Mouse (Mus musculus): ENCODE data around the gene Parva. TPM values are rescaled to one million over a fixed set of nuclear protein-coding genes. Genes with fewer than 3 reads are reported as not detected.

Parva gene
- polyA plus RNA-seq, 1 experiment from 2014 or later: 80.2 TPM

GRCm38 (mm10) chr7:112389611-112390251 is 37.6 kb upstream of the Parva start:
- Histone ChIP-seq H3K4me2 (ENCODE audit: low read length) (no peak overlapping the region), H3K9ac (ENCODE audit: low read depth, low read length) (no peak overlapping the region), H3K36me3 (ENCODE audit: insufficient read depth, low read length) (no peaks in the 10 kb centered on the region), H3K4me1 (replicated peaks; ENCODE audit: insufficient read depth, low read length) (peaks cover 5% of the 10 kb centered on the region), H3K27me3 (ENCODE audit: insufficient read depth, low read length) (no peaks in the 10 kb centered on the region), H3K27ac (0 out of 2 replicates have a peak overlapping the region, but pooled peaks have one; percentile 42), H3K9me3 (replicated peaks; ENCODE audit: low read length) (no peaks in the 10 kb centered on the region), H3K4me3 (replicated peaks; ENCODE audit: low read depth, low read length) (no peak overlapping the region)
- no peak for ATAC-seq (replicated peaks; ENCODE audit: low FRiP score, low read depth)
- peak; percentile 55 for DNase-seq (ENCODE audit: low spot score)
- no peak for TF ChIP-seq CTCF (IDR thresholded peaks at IDR 0.05; ENCODE audit: low read depth)
- WGBS: 18% methylated on average over 6 of the region's 6 CpGs

GRCm38 (mm10) chr7:112390252-112390936 is 36.9 kb upstream of the Parva start:
- H3K4me1 ChIP-seq (replicated peaks; ENCODE audit: insufficient read depth, low read length): peaks cover 5% of the 10 kb centered on the region
- no peak overlapping the region for H3K9ac ChIP-seq (ENCODE audit: low read depth, low read length)
- ATAC-seq (replicated peaks; ENCODE audit: low FRiP score, low read depth) (no peak), DNase-seq (ENCODE audit: low spot score) (no peak)
- no peaks in the 10 kb centered on the region for H3K9me3 ChIP-seq (replicated peaks; ENCODE audit: low read length)
- peak overlapping the region; percentile 42; the same call in 1 of the 2 replicates for H3K27ac ChIP-seq
- WGBS: 31% methylated on average over 11 of the region's 11 CpGs
- H3K36me3 ChIP-seq (ENCODE audit: insufficient read depth, low read length): no peaks in the 10 kb centered on the region
- H3K4me3 ChIP-seq (replicated peaks; ENCODE audit: low read depth, low read length): no peak overlapping the region
- no peak for TF ChIP-seq CTCF (IDR thresholded peaks at IDR 0.05; ENCODE audit: low read depth)
- no peak overlapping the region for H3K4me2 ChIP-seq (ENCODE audit: low read length)
- no peaks in the 10 kb centered on the region for H3K27me3 ChIP-seq (ENCODE audit: insufficient read depth, low read length)

GRCm38 (mm10) chr7:112390937-112391605 is 36.2 kb upstream of the Parva start:
- Histone ChIP-seq H3K9ac (ENCODE audit: low read depth, low read length) (no peak overlapping the region), H3K4me1 (replicated peaks; ENCODE audit: insufficient read depth, low read length) (peaks cover 5% of the 10 kb centered on the region), H3K4me2 (ENCODE audit: low read length) (no peak overlapping the region), H3K4me3 (replicated peaks; ENCODE audit: low read depth, low read length) (no peak overlapping the region), H3K27me3 (ENCODE audit: insufficient read depth, low read length) (no peaks in the 10 kb centered on the region), H3K9me3 (replicated peaks; ENCODE audit: low read length) (no peaks in the 10 kb centered on the region), H3K27ac (peak overlapping the region; percentile 42), H3K36me3 (ENCODE audit: insufficient read depth, low read length) (no peaks in the 10 kb centered on the region)
- ATAC-seq (replicated peaks; ENCODE audit: low FRiP score, low read depth): no peak; the same call in 1 of the 2 replicates
- TF ChIP-seq CTCF (IDR thresholded peaks at IDR 0.05; ENCODE audit: low read depth): no peak
- WGBS: 22% methylated on average over 6 of the region's 6 CpGs
- peak; percentile 50 for DNase-seq (ENCODE audit: low spot score)

- no peak overlapping the region for H3K9ac ChIP-seq (ENCODE audit: low read depth, low read length)
- DNase-seq (ENCODE audit: low spot score): no peak
- H3K27me3 ChIP-seq (ENCODE audit: insufficient read depth, low read length): no peaks in the 10 kb centered on the region
- no peaks in the 10 kb centered on the region for H3K36me3 ChIP-seq (ENCODE audit: insufficient read depth, low read length)
- WGBS: 91% methylated on average over 3 of the region's 3 CpGs
- no peak for TF ChIP-seq CTCF (IDR thresholded peaks at IDR 0.05; ENCODE audit: low read depth)
- ATAC-seq (replicated peaks; ENCODE audit: low FRiP score, low read depth): no peak
- no peak overlapping the region for H3K4me2 ChIP-seq (ENCODE audit: low read length)
- H3K4me1 ChIP-seq (replicated peaks; ENCODE audit: insufficient read depth, low read length): no peaks in the 10 kb centered on the region
- H3K27ac ChIP-seq: no peak overlapping the region
- H3K4me3 ChIP-seq (replicated peaks; ENCODE audit: low read depth, low read length): no peak overlapping the region
- no peaks in the 10 kb centered on the region for H3K9me3 ChIP-seq (replicated peaks; ENCODE audit: low read length)
These were observed 29.5 kb upstream of the Parva start for GRCm38 (mm10) chr7:112397786-112398185.

- Histone ChIP-seq H3K4me2 (ENCODE audit: low read length) (no peak overlapping the region), H3K27ac (no peak overlapping the region), H3K27me3 (ENCODE audit: insufficient read depth, low read length) (no peaks in the 10 kb centered on the region), H3K36me3 (ENCODE audit: insufficient read depth, low read length) (no peaks in the 10 kb centered on the region), H3K4me1 (replicated peaks; ENCODE audit: insufficient read depth, low read length) (peaks cover 2% of the 10 kb centered on the region; the same call in 1 of the 2 replicates), H3K9me3 (replicated peaks; ENCODE audit: low read length) (no peaks in the 10 kb centered on the region), H3K9ac (ENCODE audit: low read depth, low read length) (no peak overlapping the region), H3K4me3 (replicated peaks; ENCODE audit: low read depth, low read length) (no peak overlapping the region)
- DNase-seq (ENCODE audit: low spot score): no peak
- WGBS: 79% methylated on average over 7 of the region's 7 CpGs
- ATAC-seq (replicated peaks; ENCODE audit: low FRiP score, low read depth): peak; percentile 52; the same call in 1 of the 2 replicates
- no peak for TF ChIP-seq CTCF (IDR thresholded peaks at IDR 0.05; ENCODE audit: low read depth)
These were observed 27.7 kb upstream of the Parva start for GRCm38 (mm10) chr7:112399425-112400170.

GRCm38 (mm10) chr7:112400175-112400574 is 27.1 kb upstream of the Parva start:
- Histone ChIP-seq H3K4me2 (ENCODE audit: low read length) (no peak overlapping the region), H3K9ac (ENCODE audit: low read depth, low read length) (no peak overlapping the region), H3K9me3 (replicated peaks; ENCODE audit: low read length) (no peaks in the 10 kb centered on the region), H3K4me3 (replicated peaks; ENCODE audit: low read depth, low read length) (no peak overlapping the region), H3K4me1 (replicated peaks; ENCODE audit: insufficient read depth, low read length) (peaks cover 7% of the 10 kb centered on the region), H3K36me3 (ENCODE audit: insufficient read depth, low read length) (no peaks in the 10 kb centered on the region), H3K27ac (no peak overlapping the region), H3K27me3 (ENCODE audit: insufficient read depth, low read length) (no peaks in the 10 kb centered on the region)
- 31% methylated on average over 6 of the region's 6 CpGs for WGBS
- TF ChIP-seq CTCF (IDR thresholded peaks at IDR 0.05; ENCODE audit: low read depth): peak; percentile 98
- ATAC-seq (replicated peaks; ENCODE audit: low FRiP score, low read depth) (peak; percentile 13; the same call in 1 of the 2 replicates), DNase-seq (ENCODE audit: low spot score) (peak; percentile 94)

Measured in kidney, postnatal 0 days (tissue).